Mouse (Mus musculus): Measurements from ENCODE around the gene Qser1.

Qser1 gene

DNA sequence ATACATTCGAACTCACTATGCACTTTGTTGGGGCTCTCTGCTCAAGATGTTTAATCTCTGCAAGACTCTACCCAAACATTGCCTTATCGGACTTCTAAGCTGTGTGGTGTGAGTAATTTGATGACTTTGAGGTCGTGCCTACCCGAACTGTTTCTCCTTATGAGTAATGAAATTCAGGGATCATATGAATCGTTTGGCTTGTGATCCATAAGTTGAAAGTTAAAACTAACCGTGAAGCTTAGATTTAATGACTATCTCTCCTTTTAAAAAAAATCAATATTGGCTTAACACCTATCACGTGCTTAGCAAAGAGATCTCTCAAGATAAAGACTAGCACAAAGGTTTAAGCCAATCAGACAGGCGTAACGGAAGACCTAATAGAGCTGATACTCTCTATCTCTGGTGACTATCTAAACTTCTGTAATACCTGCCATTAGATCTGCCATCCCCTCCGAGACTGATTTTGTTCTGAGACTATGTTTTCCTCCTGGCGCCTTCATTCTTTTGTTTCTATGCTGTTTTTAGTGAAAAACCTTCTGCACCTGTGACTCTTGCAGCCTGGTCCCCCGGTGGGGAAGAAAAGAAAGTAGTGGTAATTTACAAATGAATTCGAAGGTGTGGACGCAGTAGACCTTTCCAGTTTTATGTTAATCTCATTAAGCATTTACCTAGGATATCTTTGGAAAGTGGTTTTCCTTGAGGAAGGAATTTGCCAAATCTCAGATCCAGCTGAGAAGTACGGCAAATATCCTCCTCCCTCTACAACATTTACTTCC, 1.2 kb upstream of the Qser1 start:
- peak; percentile 45 for DNase-seq (ENCODE audit: low read depth, low spot score)

DNA sequence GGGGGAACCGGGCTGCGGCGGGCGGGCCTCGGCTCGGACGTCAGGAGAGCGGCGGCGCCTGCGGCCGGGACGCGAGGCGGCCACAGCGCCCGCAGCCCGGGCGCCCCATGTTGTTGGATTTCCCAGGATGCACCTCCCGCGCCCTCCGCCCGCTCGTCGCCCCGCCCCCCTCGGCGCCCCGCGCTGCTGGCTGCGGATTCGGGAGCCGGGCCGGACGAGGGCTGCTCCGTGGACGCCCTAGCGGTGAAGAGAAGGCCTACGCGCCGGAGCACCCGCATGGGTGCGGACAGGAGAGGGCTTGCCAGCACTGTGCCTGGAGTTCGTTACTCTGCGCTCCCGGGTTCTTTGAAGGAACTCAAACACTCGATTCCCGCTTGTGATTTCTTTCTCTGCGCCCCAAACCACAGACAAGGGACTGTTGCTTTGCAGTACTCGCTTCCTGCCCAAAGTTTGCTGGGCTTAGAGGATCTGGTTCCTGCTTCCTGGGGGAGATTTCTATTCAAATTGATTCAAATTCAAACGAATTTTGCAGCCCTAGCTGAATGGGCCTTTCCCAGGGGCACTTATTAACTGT, 393 bp upstream of the Qser1 start:
- DNase-seq (ENCODE audit: low read depth, low spot score): peak; percentile 91

DNA sequence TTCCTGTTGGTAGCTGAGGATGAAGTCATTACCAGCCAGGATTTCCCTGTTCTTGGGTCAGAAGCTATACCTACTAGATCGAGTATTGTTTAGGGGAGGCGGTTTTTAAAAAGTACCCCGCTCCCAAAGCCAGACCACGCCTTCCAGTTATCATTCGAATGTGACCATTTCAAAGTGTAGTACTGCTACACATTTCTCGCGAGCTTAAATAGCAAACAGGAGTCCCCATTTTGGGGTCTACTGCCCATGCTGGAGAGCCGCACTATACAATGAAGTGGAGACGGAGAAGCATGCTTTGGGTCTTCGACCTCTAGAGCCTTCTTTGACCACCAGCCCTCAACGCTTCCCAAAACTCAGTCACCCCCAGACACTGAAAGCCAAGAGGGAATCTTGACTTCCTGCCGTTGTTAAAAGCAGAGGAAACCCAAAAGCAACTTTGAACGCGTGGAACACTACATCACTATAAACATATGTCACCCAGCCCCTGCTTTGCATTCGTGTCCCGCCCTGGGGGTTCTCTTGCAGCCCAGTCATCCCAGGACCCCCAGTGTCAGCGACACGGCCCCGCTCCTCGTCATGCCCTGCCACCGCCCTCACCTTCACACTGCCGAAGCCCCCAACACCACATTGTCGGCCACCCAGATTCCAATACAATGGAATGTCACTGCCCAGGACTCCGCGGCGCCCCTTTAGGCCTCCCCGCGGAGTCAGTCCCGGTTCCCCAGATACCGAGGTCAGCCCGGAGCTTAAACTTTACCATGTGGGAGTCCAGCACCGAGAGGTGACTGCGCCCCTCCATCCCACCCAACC, 794 bp downstream of the Qser1 start:
- peak; percentile 69 for DNase-seq (ENCODE audit: low read depth, low spot score)

DNA sequence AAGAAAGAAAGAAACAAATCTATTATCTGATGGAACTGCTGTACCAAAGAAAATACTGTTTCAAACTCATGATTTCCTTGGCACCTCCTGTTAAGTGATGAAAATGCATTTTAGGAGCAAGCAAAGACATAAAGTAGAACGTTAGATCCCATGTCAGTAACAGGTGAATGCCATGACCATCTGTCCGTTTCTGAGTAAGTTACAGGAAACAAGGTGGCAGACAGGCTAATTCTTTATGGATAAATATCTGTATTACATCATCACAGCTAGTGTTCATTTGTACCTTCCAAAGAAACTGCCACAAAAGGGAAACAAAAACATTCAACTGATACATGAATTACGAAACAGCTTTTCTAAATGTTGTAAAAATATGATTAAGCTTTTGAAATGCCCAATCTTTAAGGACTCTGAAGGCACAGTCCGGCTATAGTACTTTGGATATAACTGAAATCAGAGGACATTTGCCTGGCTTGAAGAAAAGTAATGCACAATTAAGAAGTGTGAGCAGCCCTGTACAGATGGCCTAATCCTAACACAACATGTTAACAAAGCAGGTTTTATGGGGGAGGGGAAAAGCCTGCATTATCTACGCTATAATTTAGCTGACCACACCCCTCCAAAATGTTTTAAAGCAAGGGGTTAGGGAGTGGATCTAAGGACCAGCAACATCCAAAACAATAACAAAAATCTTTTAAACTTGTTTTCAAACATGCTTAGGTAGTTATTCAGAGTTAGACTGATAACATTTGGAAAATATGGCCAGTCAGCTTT, 2.2 kb downstream of the Qser1 start:
- DNase-seq (ENCODE audit: low read depth, low spot score): peak; percentile 22

DNA sequence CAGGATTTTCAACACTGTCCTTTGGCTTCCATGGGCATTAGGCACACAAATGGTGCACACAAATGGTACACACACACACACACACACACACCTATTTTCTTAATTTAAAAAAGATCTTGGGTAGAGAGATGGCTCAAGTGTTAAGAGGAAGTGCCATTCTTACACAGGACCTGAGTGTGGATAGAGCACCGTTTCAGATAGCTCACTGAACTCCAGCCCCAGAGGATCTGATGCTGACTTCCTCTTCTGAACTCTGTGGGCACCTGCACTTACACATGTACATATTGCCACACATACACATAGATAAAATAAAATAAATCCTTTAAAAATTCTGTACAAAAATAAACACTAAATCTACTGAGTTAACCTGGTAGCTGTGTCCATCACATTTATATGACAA, 11.1 kb downstream of the Qser1 start:
- no peak for DNase-seq (ENCODE audit: low read depth, low spot score)

DNA sequence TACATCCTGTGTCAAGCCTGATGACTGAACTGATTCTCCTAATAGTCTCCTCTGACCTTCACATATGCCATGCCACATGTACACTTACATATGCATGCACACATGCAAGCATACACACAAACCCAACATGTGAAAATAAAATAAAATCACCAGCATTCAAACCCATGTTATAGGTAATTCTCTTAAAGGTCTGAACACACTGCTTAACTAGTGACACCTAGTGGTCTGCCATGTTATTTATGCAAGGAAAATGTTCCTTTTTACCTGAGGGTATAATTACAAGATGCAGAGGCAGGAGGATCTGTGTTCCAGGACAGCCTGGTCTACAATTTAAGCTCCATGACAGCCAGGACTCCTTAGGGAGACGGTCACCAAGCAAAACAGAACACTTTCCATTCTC, 41.8 kb downstream of the Qser1 start:
- DNase-seq (ENCODE audit: low read depth, low spot score): peak; percentile 71

DNA sequence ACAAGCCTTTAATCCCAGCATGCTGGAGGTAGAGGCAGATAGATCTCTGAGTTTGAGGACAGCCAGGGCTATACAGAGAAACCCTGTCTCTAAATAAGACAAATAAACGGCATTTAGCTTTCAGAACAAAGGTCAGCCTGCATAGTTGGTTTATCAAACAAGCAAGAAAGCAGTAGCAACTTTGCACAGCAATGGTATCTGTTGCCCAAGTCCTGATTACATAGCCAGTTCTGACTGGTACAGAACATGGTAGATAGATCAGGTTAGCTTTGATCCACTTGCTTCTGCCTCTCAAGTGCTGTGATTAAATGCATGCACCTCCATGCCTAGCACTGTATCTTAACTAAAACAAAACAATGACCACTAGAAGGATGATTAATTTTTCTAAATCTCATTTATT, 47.9 kb downstream of the Qser1 start:
- no peak for DNase-seq (ENCODE audit: low read depth, low spot score)

DNA sequence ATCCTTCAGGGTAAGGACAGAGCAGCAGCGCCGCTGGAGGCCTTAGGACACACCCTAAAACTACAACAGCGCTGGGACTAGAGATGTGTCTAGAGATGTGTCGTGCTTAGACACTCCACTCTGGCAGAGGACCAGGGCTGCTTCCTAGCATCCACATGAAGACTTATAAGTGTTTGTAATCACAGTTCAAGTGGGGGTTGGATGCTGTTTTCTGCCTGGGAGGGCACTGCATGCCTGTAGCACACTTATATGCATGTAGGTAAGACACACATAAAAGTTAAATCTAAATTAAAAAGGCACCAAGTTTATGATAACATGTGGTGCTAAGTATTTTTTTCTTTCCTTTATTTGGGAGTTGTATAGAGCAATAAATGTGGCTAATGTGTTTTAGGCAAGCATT, 52.5 kb downstream of the Qser1 start:
- peak; percentile 35 for DNase-seq (ENCODE audit: low read depth, low spot score)

DNA sequence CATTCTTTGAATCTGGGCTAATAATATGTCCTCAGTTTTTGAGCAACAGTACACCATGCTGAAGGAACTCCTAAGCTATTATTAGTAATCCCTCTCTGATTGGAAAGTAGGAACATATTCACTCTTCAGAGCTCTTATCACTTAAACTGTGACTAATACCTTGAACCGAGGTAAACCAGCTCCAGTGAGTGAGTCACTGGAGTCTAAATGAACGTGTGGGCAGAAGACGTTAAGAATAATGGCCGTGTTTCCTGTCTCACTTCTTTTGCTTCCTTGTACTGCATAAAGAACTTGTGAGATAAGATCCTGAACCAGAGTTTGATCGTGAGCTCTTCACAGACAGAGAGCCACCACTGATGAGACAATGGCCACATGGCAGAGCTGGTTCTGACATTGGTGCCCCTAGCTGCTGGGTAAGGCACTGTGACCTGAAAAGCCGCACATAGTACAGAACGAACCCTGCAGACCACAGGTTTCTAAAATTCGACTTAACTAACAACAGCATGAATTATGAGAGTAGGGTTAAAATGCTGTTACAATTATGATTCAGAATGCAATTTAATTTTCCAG, 53.3 kb downstream of the Qser1 start:
- peak; percentile 33 for DNase-seq (ENCODE audit: low read depth, low spot score)

DNA sequence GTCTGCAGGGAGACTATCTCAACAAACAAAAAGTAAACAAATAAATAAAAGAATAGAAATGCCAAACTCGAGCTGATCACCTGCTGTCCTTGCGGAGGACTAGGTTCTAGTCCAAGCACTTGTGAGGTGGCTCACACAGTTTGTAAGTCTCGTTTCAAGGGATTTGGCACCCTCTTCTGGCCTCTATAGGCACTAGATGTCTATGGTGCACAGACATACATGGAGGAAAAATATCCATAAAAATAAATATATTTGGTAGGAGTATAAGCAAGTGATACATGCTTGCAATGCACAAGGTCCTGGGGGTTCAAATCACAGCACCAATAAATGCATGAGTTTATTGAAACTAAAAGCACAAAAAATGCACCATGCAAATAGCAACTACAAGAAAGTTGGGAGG, 65.9 kb downstream of the Qser1 start:
- DNase-seq (ENCODE audit: low read depth, low spot score): peak; percentile 72

DNA sequence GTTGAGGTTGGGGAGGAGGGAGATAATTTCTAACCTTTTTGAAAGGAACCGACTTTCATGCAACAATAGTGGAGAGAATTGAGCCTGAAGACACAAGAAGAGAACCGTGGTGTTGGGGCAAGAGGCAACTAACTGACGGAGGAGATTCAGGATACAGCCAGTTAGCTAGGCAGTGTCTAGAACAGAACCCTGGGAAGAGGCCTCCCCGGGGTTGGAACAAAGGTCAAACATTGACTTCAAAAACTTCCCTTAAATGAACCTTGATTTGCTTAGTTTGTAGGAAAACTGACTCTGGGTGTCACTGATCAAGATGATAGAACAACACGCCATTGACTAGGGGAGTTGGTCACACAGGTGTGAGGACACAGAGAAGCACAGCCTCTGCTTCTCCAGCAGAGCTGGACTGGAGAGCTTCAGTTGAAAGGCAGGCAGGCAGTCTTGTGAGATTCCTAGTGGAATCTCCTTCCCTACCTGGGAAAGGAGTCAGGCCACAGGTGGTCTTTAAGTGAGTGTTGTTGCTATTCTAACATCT, 67.8 kb downstream of the Qser1 start:
- no peak for DNase-seq (ENCODE audit: low read depth, low spot score)

DNA sequence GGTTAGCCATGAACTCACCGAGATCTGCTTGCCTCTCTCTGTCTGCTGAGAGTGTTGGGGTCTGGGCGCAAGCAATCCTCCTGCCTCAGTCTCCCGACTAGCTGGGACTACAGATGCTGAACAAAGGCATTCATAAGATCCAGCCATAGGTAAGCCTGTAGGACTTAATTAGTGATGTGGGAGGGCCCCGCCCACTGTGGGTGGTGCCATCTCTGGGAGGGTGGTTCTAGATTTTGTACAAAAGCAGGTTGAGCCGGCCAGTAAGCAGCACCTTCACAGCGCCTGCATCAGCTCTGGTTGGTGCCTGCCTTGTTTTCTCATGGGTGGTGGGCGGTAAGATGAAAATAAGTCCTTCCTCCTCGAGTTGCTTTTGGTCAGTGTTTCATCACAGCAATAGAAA, 70.3 kb downstream of the Qser1 start:
- DNase-seq (ENCODE audit: low read depth, low spot score): no peak

DNA sequence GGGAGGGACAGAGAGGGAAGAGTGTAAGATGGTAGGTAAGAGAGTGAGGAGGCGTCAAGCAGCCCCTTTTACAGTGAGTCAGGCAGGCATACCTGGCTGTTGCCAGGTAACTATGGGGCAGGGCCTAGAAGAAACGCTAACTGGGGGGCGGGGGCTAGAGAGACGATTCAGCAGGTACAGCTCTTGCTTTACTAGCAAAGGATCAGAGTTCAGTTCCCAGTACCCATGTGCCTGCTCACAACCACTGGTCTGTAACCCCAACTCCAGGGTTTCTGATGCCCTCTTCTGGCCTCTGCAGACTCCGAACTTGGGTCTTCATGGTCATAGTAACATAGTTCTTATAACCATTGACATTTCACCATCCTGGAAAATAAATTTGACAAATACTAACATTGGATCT, 72.6 kb downstream of the Qser1 start:
- DNase-seq (ENCODE audit: low read depth, low spot score): no peak

DNA sequence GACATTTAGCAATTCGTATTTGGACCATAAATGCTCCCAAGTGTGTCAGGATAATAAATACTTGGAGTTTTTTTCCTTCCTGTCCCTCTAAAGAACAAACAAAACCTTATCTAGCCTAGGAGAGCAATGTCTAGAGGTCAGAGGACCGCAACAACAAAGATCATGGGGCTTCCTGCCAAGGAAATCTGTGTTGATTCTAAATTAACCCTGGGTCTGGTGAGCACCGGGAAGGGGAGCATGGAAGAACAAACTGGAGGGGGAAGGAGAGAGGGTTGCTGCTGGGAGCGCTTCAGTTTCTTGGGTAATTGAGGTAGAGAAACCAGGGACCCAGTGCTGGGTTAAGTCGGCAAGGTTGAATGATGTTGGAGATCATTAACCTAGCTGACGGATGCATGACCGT, 73.4 kb downstream of the Qser1 start:
- DNase-seq (ENCODE audit: low read depth, low spot score): no peak

DNA sequence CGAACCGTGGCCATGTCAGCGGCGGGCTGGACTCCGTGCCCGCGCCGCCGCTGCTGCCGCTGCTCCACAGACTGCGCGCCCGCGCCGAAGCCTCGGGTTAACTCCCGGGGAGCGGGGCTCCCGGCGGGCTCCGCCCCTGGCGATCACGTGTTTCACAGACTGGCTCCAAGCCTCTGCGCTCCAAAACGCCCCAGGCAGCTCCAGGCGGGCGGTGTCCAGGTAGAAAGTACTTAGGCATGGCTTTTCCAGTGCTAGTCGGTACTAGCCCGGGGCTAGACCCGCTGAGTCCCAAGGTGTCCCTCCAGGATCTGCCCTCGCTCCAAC, 73.9 kb downstream of the Qser1 start, which contains the start of gene Depdc7:
TSS of gene Depdc7 (minus strand) at position 138 of the 324 bp plus-strand sequence.
- DNase-seq (ENCODE audit: low read depth, low spot score): peak; percentile 73

DNA sequence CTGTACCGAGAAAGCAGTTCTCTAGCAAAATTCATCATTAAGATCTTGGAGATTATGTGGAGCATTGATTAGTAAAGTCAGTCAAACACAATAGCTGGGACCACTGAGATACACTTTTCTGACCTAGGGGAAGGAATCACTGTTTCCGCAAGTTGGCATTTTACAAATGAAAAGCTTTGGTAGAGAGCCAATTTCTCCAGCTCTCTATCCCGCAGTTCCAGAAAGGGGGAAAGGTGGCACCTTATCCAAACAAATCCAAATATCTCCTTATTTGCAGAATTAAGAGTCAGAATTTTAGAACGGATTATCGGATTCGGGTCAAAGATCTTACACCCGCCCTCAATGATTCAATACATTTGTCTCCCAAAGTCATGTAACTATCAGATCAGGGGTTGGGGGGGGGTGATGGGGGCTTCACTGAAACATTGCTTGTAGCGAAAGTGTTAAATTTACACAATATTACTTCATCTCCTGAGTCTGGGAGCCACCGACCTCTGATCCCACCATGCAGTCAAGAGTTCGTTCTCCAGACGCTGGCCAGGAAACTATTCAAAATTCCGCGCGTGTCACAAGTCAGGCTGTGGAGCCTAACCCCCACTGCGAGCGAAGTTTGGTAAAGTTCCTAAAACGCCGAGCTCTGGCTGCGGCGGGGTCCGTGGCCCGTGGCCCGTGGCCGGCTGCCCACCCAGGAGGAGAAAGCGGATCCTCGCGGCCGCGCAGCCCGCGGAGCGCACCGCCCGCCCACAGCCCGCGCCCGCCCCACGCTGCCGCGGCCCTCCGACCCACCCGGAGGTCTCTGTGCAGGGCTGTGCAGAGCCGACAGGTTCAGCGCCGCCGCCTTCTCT, 74.4 kb downstream of the Qser1 start:
- DNase-seq (ENCODE audit: low read depth, low spot score): no peak

DNA sequence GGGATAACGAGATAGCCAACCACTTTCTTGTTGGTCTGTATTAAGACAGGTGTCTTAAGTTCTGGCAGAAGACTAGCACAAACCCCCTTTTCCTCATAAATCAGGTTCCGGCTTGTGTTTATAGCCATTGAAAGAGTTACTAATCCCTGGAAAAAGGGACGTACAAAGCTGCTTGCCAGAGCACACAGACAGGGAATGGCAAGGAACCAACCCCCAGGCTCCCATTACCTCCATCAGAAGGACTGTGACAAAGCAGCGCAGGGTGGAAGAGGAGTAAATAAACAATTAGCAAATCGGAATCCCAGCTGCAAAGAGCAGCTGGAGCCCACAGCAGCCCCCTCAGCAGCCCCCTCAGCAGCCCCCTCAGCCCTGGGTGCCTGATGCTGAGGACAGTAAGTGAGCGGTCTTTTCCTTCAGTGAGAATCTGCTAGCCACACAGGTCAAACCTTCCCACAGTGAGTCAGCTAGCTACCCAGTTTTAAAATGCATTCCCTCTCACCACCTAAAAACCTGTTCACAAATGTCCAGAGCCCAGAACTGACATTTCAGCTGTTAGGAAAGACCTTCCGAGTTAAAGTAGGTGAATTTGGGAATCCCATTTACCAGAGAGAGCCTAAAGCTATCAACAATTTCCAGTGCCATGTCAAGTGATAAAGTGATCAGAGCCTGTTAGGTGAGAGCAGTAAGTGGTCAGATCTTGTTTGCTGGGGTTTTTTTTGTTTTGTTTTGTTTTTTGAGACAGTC, 75.4 kb downstream of the Qser1 start:
- DNase-seq (ENCODE audit: low read depth, low spot score): no peak

DNA sequence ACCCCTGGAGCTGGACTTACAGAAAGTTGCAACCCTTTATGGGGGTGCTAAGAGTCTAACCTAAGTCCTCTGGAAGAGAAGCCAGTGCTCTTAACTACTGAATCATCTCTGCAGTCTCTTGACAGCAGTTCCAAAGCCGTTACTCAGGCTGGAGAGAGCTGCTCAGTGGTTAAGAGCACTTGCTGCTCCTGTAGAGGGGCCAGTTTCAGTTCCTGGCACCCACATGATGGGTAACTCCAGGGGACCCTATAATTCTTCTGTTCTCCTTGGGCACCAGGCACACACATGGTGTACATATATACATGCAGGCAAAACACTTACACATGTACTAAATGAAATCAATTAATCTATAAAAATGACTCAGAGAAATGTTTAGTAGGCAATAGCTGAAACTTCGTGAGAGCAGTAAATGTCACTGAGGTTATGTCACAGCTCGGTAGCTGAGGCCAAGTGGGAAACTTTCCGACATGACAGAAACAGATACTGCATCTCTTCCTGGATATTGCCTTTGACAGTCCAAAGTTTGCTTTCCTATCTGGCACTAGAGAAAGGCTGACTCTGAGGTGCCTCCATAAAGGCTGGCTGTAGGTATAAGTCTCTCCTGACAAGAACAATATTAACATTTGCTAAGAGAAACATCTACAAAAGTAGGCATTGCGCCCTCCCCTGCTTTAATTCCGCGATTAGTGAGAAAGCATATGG, 76.2 kb downstream of the Qser1 start:
- DNase-seq (ENCODE audit: low read depth, low spot score): no peak

DNA sequence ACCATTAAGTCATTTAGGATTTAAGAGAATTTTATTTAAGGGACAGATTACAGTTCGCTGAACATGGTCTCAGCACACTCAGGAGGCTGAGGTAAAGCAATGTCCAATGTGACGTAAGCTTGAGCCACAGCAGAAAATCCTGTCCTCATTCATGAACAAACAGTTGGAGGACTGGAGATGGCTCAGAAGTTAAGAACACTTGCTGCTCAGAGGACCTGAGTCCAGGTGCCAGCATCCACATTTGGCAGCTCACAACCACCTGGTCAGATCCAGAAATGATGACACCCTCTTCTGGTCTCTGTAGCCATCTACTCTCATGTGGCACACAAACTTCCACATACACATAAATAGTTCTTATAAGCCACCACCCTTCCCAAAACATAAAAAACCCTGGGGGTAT, 76.9 kb downstream of the Qser1 start:
- no peak for DNase-seq (ENCODE audit: low read depth, low spot score)
